Mouse (Mus musculus): ENCODE data around the gene Rtn1. TPM values are rescaled to one million over a fixed set of nuclear protein-coding genes. Genes with fewer than 3 reads are reported as not detected.
A peak's percentile ranks its signal among the peaks of the same experiment; 100 is the strongest.

Rtn1 gene
- polyA plus RNA-seq, 2 experiments, result 2.4 to 5.9 TPM

- 68% methylated on average over 9 of the region's 9 CpGs for WGBS
- TF ChIP-seq POLR2A (IDR thresholded peaks at IDR 0.05; ENCODE audit: borderline replicate concordance, extremely low read depth, insufficient read depth, insufficient read length), result no peak
- no peaks in the 10 kb centered on the region for H3K27me3 ChIP-seq (ENCODE audit: control insufficient read depth, insufficient read depth, low read length)
- H3K4me2 ChIP-seq (replicated peaks; ENCODE audit: low read depth, low read length, severe bottlenecking), result no peak overlapping the region
- no peaks in the 10 kb centered on the region for H3K9me3 ChIP-seq (ENCODE audit: control insufficient read depth, low read length)
- peak; percentile 35 for DNase-seq (ENCODE audit: low spot score)
- H3K27ac ChIP-seq (replicated peaks; ENCODE audit: low read depth, low read length), result no peak overlapping the region
- no peaks in the 10 kb centered on the region for H3K36me3 ChIP-seq (ENCODE audit: control insufficient read depth, insufficient read depth, low read length)
- no peak overlapping the region for H3K4me3 ChIP-seq (replicated peaks; ENCODE audit: low read length)
- H3K9ac ChIP-seq (ENCODE audit: low read depth, low read length, severe bottlenecking), result no peak overlapping the region
- ATAC-seq (ENCODE audit: low FRiP score, low read depth), result no peak
- H3K4me1 ChIP-seq (ENCODE audit: control insufficient read depth, insufficient read depth, low read length), result no peaks in the 10 kb centered on the region
Measured at GRCm38 (mm10) chr12:72433241-72433865, 24.5 kb upstream of the Rtn1 start.

DNA sequence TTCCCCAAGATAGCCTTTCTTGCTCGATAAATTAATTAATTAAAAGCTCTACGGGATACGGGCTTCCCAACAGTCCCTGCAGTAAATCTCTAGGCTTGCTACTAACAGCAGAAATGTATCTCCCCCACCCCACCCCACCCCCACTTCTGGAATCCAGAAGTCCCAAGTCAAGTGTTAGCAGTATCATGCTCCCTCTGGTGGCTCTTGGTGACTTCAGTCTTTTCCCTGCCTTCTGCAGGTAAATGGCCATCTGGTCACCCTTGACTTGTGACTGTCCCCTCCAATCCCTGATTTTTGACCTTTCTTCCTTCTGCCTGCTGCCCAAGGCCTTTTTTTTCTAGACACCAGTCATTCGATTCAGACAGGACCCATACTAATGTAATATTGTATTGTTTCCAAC is 23.4 kb upstream of the Rtn1 start:
- ATAC-seq (ENCODE audit: low FRiP score, low read depth) (no peak), DNase-seq (ENCODE audit: low spot score) (no peak)
- no peak overlapping the region for H3K27ac ChIP-seq (replicated peaks; ENCODE audit: low read depth, low read length)
- no peaks in the 10 kb centered on the region for H3K36me3 ChIP-seq (ENCODE audit: control insufficient read depth, insufficient read depth, low read length)
- TF ChIP-seq POLR2A (IDR thresholded peaks at IDR 0.05; ENCODE audit: borderline replicate concordance, extremely low read depth, insufficient read depth, insufficient read length), result no peak
- H3K4me3 ChIP-seq (replicated peaks; ENCODE audit: low read length), result no peak overlapping the region
- no peaks in the 10 kb centered on the region for H3K9me3 ChIP-seq (ENCODE audit: control insufficient read depth, low read length)
- H3K27me3 ChIP-seq (ENCODE audit: control insufficient read depth, insufficient read depth, low read length), result no peaks in the 10 kb centered on the region
- no peak overlapping the region for H3K9ac ChIP-seq (ENCODE audit: low read depth, low read length, severe bottlenecking)
- H3K4me1 ChIP-seq (ENCODE audit: control insufficient read depth, insufficient read depth, low read length), result no peaks in the 10 kb centered on the region
- H3K4me2 ChIP-seq (replicated peaks; ENCODE audit: low read depth, low read length, severe bottlenecking), result no peak overlapping the region
- 84% methylated on average over 4 of the region's 4 CpGs for WGBS

GRCm38 (mm10) chr12:72427722-72428126 is 18.9 kb upstream of the Rtn1 start:
- DNase-seq (ENCODE audit: low spot score), result peak; percentile 67
- no peak overlapping the region for H3K27ac ChIP-seq (replicated peaks; ENCODE audit: low read depth, low read length)
- no peak overlapping the region; the same call in 1 of the 2 replicates for H3K4me2 ChIP-seq (replicated peaks; ENCODE audit: low read depth, low read length, severe bottlenecking)
- TF ChIP-seq POLR2A (IDR thresholded peaks at IDR 0.05; ENCODE audit: borderline replicate concordance, extremely low read depth, insufficient read depth, insufficient read length), result no peak
- H3K27me3 ChIP-seq (ENCODE audit: control insufficient read depth, insufficient read depth, low read length), result no peaks in the 10 kb centered on the region
- no peaks in the 10 kb centered on the region for H3K4me1 ChIP-seq (ENCODE audit: control insufficient read depth, insufficient read depth, low read length)
- 17% methylated on average over 11 of the region's 11 CpGs for WGBS
- no peaks in the 10 kb centered on the region for H3K36me3 ChIP-seq (ENCODE audit: control insufficient read depth, insufficient read depth, low read length)
- no peak overlapping the region for H3K9ac ChIP-seq (ENCODE audit: low read depth, low read length, severe bottlenecking)
- ATAC-seq (ENCODE audit: low FRiP score, low read depth), result no peak
- no peak overlapping the region for H3K4me3 ChIP-seq (replicated peaks; ENCODE audit: low read length)
- H3K9me3 ChIP-seq (ENCODE audit: control insufficient read depth, low read length), result no peaks in the 10 kb centered on the region

GRCm38 (mm10) chr12:72422681-72423080 is 13.8 kb upstream of the Rtn1 start:
- H3K9me3 ChIP-seq (ENCODE audit: control insufficient read depth, low read length), result no peaks in the 10 kb centered on the region
- ATAC-seq (ENCODE audit: low FRiP score, low read depth), result no peak
- peak; percentile 64 for DNase-seq (ENCODE audit: low spot score)
- WGBS, result 44% methylated on average over 4 of the region's 4 CpGs
- TF ChIP-seq POLR2A (IDR thresholded peaks at IDR 0.05; ENCODE audit: borderline replicate concordance, extremely low read depth, insufficient read depth, insufficient read length), result no peak
- H3K27me3 ChIP-seq (ENCODE audit: control insufficient read depth, insufficient read depth, low read length), result no peaks in the 10 kb centered on the region
- no peak overlapping the region for H3K4me2 ChIP-seq (replicated peaks; ENCODE audit: low read depth, low read length, severe bottlenecking)
- H3K4me3 ChIP-seq (replicated peaks; ENCODE audit: low read length), result no peak overlapping the region
- H3K9ac ChIP-seq (ENCODE audit: low read depth, low read length, severe bottlenecking), result no peak overlapping the region
- no peaks in the 10 kb centered on the region for H3K4me1 ChIP-seq (ENCODE audit: control insufficient read depth, insufficient read depth, low read length)
- no peak overlapping the region for H3K27ac ChIP-seq (replicated peaks; ENCODE audit: low read depth, low read length)
- no peaks in the 10 kb centered on the region for H3K36me3 ChIP-seq (ENCODE audit: control insufficient read depth, insufficient read depth, low read length)

DNA sequence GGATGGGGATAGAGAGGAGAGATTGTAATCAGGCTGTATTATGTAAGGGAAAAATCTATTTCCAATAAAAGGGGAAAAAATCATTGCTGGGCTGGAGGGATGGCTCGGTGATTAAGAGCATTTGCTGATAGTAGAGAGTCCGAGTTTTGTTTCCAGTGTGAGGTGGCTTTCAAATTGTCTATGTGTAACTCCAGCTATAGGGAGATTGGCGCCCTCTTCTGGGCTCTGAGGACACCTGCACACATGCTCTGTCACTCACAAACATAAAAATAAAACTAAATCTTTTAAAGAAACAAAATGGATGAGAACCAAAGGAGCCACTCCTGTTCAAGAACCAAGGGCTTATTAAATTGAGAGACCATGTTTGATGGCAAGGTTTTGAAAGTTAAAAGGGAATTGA is 8.9 kb upstream of the Rtn1 start:
- Histone ChIP-seq H3K9me3 (ENCODE audit: control insufficient read depth, low read length) (no peaks in the 10 kb centered on the region), H3K4me3 (replicated peaks; ENCODE audit: low read length) (no peak overlapping the region), H3K9ac (ENCODE audit: low read depth, low read length, severe bottlenecking) (no peak overlapping the region), H3K36me3 (ENCODE audit: control insufficient read depth, insufficient read depth, low read length) (no peaks in the 10 kb centered on the region), H3K4me1 (ENCODE audit: control insufficient read depth, insufficient read depth, low read length) (no peaks in the 10 kb centered on the region), H3K27me3 (ENCODE audit: control insufficient read depth, insufficient read depth, low read length) (no peaks in the 10 kb centered on the region), H3K27ac (replicated peaks; ENCODE audit: low read depth, low read length) (no peak overlapping the region), H3K4me2 (replicated peaks; ENCODE audit: low read depth, low read length, severe bottlenecking) (no peak overlapping the region)
- WGBS, result 36% methylated on average over 3 of the region's 3 CpGs
- no peak for TF ChIP-seq POLR2A (IDR thresholded peaks at IDR 0.05; ENCODE audit: borderline replicate concordance, extremely low read depth, insufficient read depth, insufficient read length)
- peak; percentile 16 for DNase-seq (ENCODE audit: low spot score)
- ATAC-seq (ENCODE audit: low FRiP score, low read depth), result no peak
